Mouse (Mus musculus) stomach, embryonic 15.5 days (tissue): Measurements from ENCODE around the gene Cdk14. TPM values are rescaled to one million over a fixed set of nuclear protein-coding genes. Genes with fewer than 3 reads are reported as not detected.

ENCODE experiments used
- microRNA-seq: library from miRNA; unstranded; fragments of <30 nt; microRNA quantifications from one replicate; pipeline ENCODE4, GENCODE M21; 2016
- polyA plus RNA-seq: library from polyadenylated mRNA; unstranded; fragments of >200 nt; fragmentation: Nextera tagmentation; extraction: Ambion mirVana; gene quantifications from 2 replicates; pipeline ENCODE4 v1.2.1, GENCODE M21; 2015

Cdk14 gene
- polyA plus RNA-seq, 1 experiment from 2014 or later: 18.1 TPM

Small RNA genes lying within 50 kb of the gene (microRNA-seq; reads per million reads assigned to microRNA genes)
- gene Gm25037: not detected
- gene Gm44483: not detected

Other genes starting within 250 kb of the Cdk14 start
- not detected in 2 replicates for gene 1700015F17Rik, start 58.8 kb upstream of the Cdk14 start, polyA plus RNA-seq
- gene Cldn12, start 94.6 kb upstream of the Cdk14 start, polyA plus RNA-seq: 21.0 and 24.1 TPM in 2 replicates
- 23.0 and 27.2 TPM in 2 replicates for gene Gtpbp10, start 139.2 kb upstream of the Cdk14 start, polyA plus RNA-seq
- gene Gm8773, start 153.5 kb upstream of the Cdk14 start, polyA plus RNA-seq: 1.8 and 2.2 TPM in 2 replicates
- 3.1 and 3.4 TPM in 2 replicates for gene Cfap69, start 243.9 kb upstream of the Cdk14 start, polyA plus RNA-seq